8 mouse cellular contexts compared by ENCODE assay signal in the genomic region with DNA sequence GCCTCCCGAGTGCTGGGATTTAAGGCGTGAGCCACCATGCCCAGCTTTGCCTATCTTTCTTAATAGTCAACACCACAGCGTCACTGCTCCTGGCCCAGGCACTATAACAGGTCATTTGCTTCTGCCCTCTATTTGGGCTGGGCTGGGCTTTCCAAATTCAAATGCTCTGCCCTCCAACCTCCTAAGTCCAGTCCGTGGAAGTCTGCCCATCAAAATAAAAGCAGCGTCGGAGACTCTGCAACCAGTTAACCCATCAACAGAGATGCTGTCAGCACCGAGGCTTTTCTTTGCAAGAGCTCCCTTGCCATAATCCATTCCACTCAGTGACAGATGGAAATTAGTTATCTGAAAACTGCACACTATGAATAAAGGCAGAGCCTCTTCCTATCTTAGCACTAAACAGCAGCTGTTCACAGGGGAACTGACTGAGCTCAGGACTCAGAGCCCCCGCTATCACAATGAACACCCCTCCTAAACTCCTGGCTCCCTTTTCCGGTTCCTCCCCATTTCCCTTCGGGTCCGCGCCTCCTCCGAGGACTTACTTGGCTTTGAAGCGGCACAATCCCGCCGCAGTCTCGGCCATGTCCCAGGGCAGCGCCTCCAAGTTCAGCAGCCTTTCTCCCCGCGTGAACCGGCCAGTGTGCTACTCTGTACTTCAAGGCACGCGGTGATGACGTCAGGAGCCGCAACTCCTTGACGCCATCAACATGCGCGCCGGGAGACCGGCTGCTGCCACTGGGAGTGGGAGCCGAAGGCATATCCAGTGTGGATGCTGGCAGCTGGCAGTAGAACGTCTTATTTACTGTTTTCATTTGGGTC. TPM values are rescaled to one million over a fixed set of nuclear protein-coding genes. Genes with fewer than 3 reads are reported as not detected.
DNase-seq lines count a peak whose midpoint lies in the region; ATAC-seq lines count a peak whose summit lies in the region.

A gene (minus strand): TSS at position 679 of the 819 bp plus-strand sequence.

- no peaks in the 10 kb centered on the region; the same call in 1 of the 2 replicates for H3K36me3 ChIP-seq in forebrain, embryonic 11.5 days (ENCODE audit: control insufficient read depth, insufficient read depth, low read length)
- H3K36me3 ChIP-seq in heart, embryonic 16.5 days (ENCODE audit: control insufficient read depth, insufficient read depth), result peaks cover 15% of the 10 kb centered on the region
- peaks cover 19% of the 10 kb centered on the region for H3K36me3 ChIP-seq in liver, embryonic 15.5 days (replicated peaks)
- H3K36me3 ChIP-seq in neural tube, embryonic 12.5 days, result peaks cover 24% of the 10 kb centered on the region

- peak; percentile 89 for DNase-seq in c-Kit-positive CD71-negative TER-119-negative erythroid progenitor cells, embryonic 14.5 days (ENCODE audit: low read depth)
- peak; percentile 96 for DNase-seq in forebrain, embryonic 11.5 days (ENCODE audit: low spot score)
- DNase-seq in kidney, postnatal 36 days, result peak; percentile 95 to 97
- peak; percentile 91 for DNase-seq in telencephalon, adult 2 months (ENCODE audit: low read depth, low spot score)

- H3K9ac ChIP-seq in forebrain, embryonic 11.5 days (ENCODE audit: low read length), result peak within 1 kb of the TSS; percentile 50
- H3K9ac ChIP-seq in heart, embryonic 16.5 days (ENCODE audit: low read length), result peak within 1 kb of the TSS; percentile 90
- H3K9ac ChIP-seq in liver, embryonic 15.5 days, result peak within 1 kb of the TSS; percentile 70
- peak within 1 kb of the TSS; percentile 72 for H3K9ac ChIP-seq in neural tube, embryonic 12.5 days

- ATAC-seq in CD4-positive, CD25-positive, alpha-beta regulatory T cell, adult 4 months, result peak; percentile 79
- peak; percentile 87 for ATAC-seq in forebrain, embryonic 11.5 days (replicated peaks; ENCODE audit: low FRiP score)
- peak; percentile 80 for ATAC-seq in heart, embryonic 16.5 days (replicated peaks; ENCODE audit: extremely low read depth, insufficient read depth, low FRiP score)
- ATAC-seq in liver, embryonic 15.5 days (ENCODE audit: insufficient read depth), result peak; percentile 80
- peak; percentile 81 for ATAC-seq in neural tube, embryonic 12.5 days (ENCODE audit: low FRiP score, low read depth)

- no peaks in the 10 kb centered on the region for H3K4me1 ChIP-seq in forebrain, embryonic 11.5 days (replicated peaks; ENCODE audit: control insufficient read depth, insufficient read depth, low read length)
- peaks cover 12% of the 10 kb centered on the region for H3K4me1 ChIP-seq in heart, embryonic 16.5 days (ENCODE audit: control insufficient read depth, insufficient read depth, low read length)
- H3K4me1 ChIP-seq in liver, embryonic 15.5 days (replicated peaks), result peaks cover 34% of the 10 kb centered on the region
- H3K4me1 ChIP-seq in neural tube, embryonic 12.5 days, result peaks cover 20% of the 10 kb centered on the region

- WGBS in forebrain, embryonic 11.5 days, result 5% methylated on average over 32 of the region's 32 CpGs
- WGBS in heart, embryonic 16.5 days, result 2% methylated on average over 32 of the region's 32 CpGs
- 2% methylated on average over 32 of the region's 32 CpGs for WGBS in liver, embryonic 15.5 days (ENCODE audit: insufficient replicate concordance)
- 4% methylated on average over 32 of the region's 32 CpGs for WGBS in neural tube, embryonic 12.5 days

- H3K27ac ChIP-seq in forebrain, embryonic 11.5 days (ENCODE audit: low read depth, low read length), result 0 out of 2 replicates have a peak within 1 kb of the TSS, but pooled peaks have one; percentile 0
- H3K27ac ChIP-seq in heart, embryonic 16.5 days (ENCODE audit: low read length), result peak within 1 kb of the TSS; percentile 85
- H3K27ac ChIP-seq in liver, embryonic 15.5 days (replicated peaks), result peak within 1 kb of the TSS; percentile 89
- no peak within 1 kb of the TSS for H3K27ac ChIP-seq in neural tube, embryonic 12.5 days

- no peaks in the 10 kb centered on the region for H3K9me3 ChIP-seq in forebrain, embryonic 11.5 days (ENCODE audit: control insufficient read depth, low read length)
- no peaks in the 10 kb centered on the region for H3K9me3 ChIP-seq in heart, embryonic 16.5 days (replicated peaks; ENCODE audit: control insufficient read depth, low read length)
- no peaks in the 10 kb centered on the region for H3K9me3 ChIP-seq in liver, embryonic 15.5 days (replicated peaks)
- H3K9me3 ChIP-seq in neural tube, embryonic 12.5 days, result no peaks in the 10 kb centered on the region

- H3K4me2 ChIP-seq in forebrain, embryonic 11.5 days (ENCODE audit: low read depth, low read length, severe bottlenecking), result peak within 1 kb of the TSS; percentile 71
- peak within 1 kb of the TSS; percentile 96 for H3K4me2 ChIP-seq in heart, embryonic 16.5 days (ENCODE audit: low read depth, low read length)
- H3K4me2 ChIP-seq in liver, embryonic 15.5 days, result peak within 1 kb of the TSS; percentile 83
- H3K4me2 ChIP-seq in neural tube, embryonic 12.5 days (replicated peaks), result peak within 1 kb of the TSS; percentile 68

- H3K4me3 ChIP-seq in forebrain, embryonic 11.5 days (ENCODE audit: low read depth, low read length), result peak within 1 kb of the TSS; percentile 45
- H3K4me3 ChIP-seq in heart, embryonic 16.5 days (ENCODE audit: low read length), result peak within 1 kb of the TSS; percentile 79
- H3K4me3 ChIP-seq in liver, embryonic 15.5 days (replicated peaks), result peak within 1 kb of the TSS; percentile 78
- H3K4me3 ChIP-seq in neural tube, embryonic 12.5 days, result peak within 1 kb of the TSS; percentile 80

- H3K27me3 ChIP-seq in forebrain, embryonic 11.5 days (ENCODE audit: control insufficient read depth, insufficient read depth, low read length), result no peaks in the 10 kb centered on the region
- H3K27me3 ChIP-seq in heart, embryonic 16.5 days (ENCODE audit: control insufficient read depth, insufficient read depth, low read length), result no peaks in the 10 kb centered on the region
- no peaks in the 10 kb centered on the region for H3K27me3 ChIP-seq in liver, embryonic 15.5 days
- H3K27me3 ChIP-seq in neural tube, embryonic 12.5 days (replicated peaks), result no peaks in the 10 kb centered on the region

RNA-seq across cellular contexts. Expression of the gene that starts here (rescaled TPM):
- 10 to 100 TPM; 38.1 to 71.3 TPM for polyA plus RNA-seq in CD4-positive, CD25-positive, alpha-beta regulatory T cell, adult 4 months (2017; shearing (Covaris generic))
- 111 and 127 TPM in 2 replicates for polyA plus RNA-seq in forebrain, embryonic 11.5 days (2014; fragmentation: Nextera tagmentation; extraction: Ambion mirVana)
- polyA plus RNA-seq in heart, embryonic 16.5 days (2015; fragmentation: Nextera tagmentation; extraction: Ambion mirVana), result 44.3 and 47.5 TPM in 2 replicates
- 35.0 and 40.6 TPM in 2 replicates for polyA plus RNA-seq in liver, embryonic 15.5 days (2015; fragmentation: Nextera tagmentation; extraction: Ambion mirVana)
- 91.5 and 95.3 TPM in 2 replicates for polyA plus RNA-seq in neural tube, embryonic 12.5 days (2016; fragmentation: Nextera tagmentation; extraction: Ambion mirVana)
